Mouse (Mus musculus): ENCODE results near the gene Map9. TPM values are rescaled to one million over a fixed set of nuclear protein-coding genes. Genes with fewer than 3 reads are reported as not detected.

Gene Map9
- polyA plus RNA-seq, 1 experiment: 12.3 TPM

DNA sequence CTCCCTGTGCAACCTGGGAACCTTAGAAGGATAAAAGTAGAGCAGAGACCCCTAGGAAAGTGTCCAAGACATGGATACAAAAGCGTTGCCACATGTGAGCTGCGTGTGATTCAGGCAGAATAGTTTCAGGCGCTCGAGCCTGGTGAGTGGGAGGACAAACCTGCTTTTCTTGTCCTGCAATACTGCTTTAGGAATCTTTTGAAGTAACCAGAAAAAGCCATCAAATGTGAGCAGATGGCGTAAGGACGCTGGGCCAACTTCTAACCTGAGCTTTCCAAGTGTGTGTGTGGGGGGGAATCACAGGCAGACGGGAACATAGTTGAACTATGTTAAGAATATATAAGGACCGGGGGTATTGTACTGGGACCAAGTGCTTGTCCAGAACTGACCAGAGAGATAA lies 6.7 kb downstream of the Map9 start:
- Histone ChIP-seq H3K27ac (ENCODE audit: insufficient read depth, low read length) (no peak overlapping the region), H3K27me3 (ENCODE audit: control insufficient read depth, insufficient read depth, low read length, poor library complexity, severe bottlenecking) (no peaks in the 10 kb centered on the region), H3K9me3 (replicated peaks; ENCODE audit: control insufficient read depth, insufficient read depth, low read length, poor library complexity, severe bottlenecking) (no peaks in the 10 kb centered on the region), H3K9ac (ENCODE audit: low read depth, poor library complexity, severe bottlenecking) (no peak overlapping the region), H3K4me3 (ENCODE audit: low read depth, low read length) (no peak overlapping the region), H3K36me3 (ENCODE audit: control insufficient read depth, insufficient read depth, low read length, poor library complexity, severe bottlenecking) (peaks cover 2% of the 10 kb centered on the region), H3K4me1 (ENCODE audit: control insufficient read depth, insufficient read depth, low read length) (no peaks in the 10 kb centered on the region)
- no peak for TF ChIP-seq POLR2A (IDR thresholded peaks at IDR 0.05; ENCODE audit: insufficient read depth, low read length)

DNA sequence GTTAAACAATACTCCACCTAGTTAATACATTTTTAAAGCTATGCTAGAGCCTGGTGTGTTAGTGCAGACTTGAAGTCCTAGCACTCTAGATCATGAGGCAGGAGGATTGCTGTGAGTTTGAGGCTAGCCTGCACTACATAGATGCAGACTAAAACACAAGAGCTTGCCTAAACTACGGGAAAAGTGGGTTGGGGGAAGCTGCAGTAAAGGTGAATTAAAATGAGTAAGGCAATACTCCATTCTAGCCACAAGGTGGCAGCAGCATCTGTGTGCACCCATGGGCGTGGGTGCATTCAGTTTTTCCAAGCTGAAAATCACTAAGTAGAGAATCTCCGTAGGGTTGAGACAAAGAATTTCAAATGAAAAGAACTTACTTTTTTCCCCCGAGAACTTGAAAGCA lies 7.1 kb downstream of the Map9 start:
- no peaks in the 10 kb centered on the region for H3K27me3 ChIP-seq (ENCODE audit: control insufficient read depth, insufficient read depth, low read length, poor library complexity, severe bottlenecking)
- no peaks in the 10 kb centered on the region for H3K4me1 ChIP-seq (ENCODE audit: control insufficient read depth, insufficient read depth, low read length)
- peak; percentile 75 for TF ChIP-seq CTCF (IDR thresholded peaks at IDR 0.05; ENCODE audit: low read depth, low read length)
- no peak for TF ChIP-seq POLR2A (IDR thresholded peaks at IDR 0.05; ENCODE audit: insufficient read depth, low read length)
- H3K36me3 ChIP-seq (ENCODE audit: control insufficient read depth, insufficient read depth, low read length, poor library complexity, severe bottlenecking): peaks cover 2% of the 10 kb centered on the region; the same call in 1 of the 2 replicates
- no peak overlapping the region for H3K27ac ChIP-seq (ENCODE audit: insufficient read depth, low read length)
- no peak overlapping the region for H3K9ac ChIP-seq (ENCODE audit: low read depth, poor library complexity, severe bottlenecking)
- H3K4me3 ChIP-seq (ENCODE audit: low read depth, low read length): no peak overlapping the region
- no peaks in the 10 kb centered on the region for H3K9me3 ChIP-seq (replicated peaks; ENCODE audit: control insufficient read depth, insufficient read depth, low read length, poor library complexity, severe bottlenecking)

DNA sequence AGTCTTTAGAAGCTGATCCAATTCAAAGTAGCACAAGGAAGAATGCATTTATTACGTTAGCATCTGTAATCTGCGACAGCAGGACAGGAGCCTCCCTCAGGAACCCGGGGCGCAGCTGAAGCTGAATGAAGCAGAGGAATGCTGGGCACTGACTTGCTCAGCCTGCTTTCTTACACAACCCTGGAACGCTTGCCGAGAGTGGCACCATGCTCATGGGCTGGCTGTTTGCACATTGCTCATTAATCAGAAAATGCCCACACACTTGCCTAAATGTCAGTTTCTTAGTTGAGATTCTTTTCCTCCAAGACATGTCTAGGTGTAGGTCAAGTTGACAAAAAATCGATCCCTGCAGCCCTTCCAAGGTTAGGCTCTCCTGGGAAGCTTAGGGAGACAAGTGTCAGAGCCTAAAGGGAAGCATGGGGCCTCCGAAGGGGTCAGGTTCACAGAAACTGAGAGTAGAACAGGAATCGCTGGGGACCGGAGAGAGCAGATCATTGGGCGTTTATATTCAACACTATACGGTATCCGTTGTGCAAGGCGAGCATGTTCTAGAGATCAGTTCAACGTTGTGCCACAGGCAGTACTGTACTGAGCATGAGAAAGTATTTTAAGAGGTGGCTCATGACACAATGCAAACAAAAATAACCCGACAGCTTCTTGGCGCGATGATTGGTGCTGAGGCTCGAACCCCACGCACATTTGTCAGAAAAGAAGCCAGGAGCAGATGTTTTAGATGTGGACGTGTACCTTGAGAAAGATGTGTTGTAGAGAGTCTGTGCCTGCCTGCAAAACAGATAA lies 11.4 kb downstream of the Map9 start:
- Histone ChIP-seq H3K9me3 (replicated peaks; ENCODE audit: control insufficient read depth, insufficient read depth, low read length, poor library complexity, severe bottlenecking) (no peaks in the 10 kb centered on the region), H3K4me3 (ENCODE audit: low read depth, low read length) (no peak overlapping the region), H3K9ac (ENCODE audit: low read depth, poor library complexity, severe bottlenecking) (no peak overlapping the region), H3K36me3 (ENCODE audit: control insufficient read depth, insufficient read depth, low read length, poor library complexity, severe bottlenecking) (no peaks in the 10 kb centered on the region), H3K4me1 (ENCODE audit: control insufficient read depth, insufficient read depth, low read length) (no peaks in the 10 kb centered on the region), H3K27me3 (ENCODE audit: control insufficient read depth, insufficient read depth, low read length, poor library complexity, severe bottlenecking) (no peaks in the 10 kb centered on the region), H3K27ac (ENCODE audit: insufficient read depth, low read length) (no peak overlapping the region)
- no peak for TF ChIP-seq CTCF (IDR thresholded peaks at IDR 0.05; ENCODE audit: low read depth, low read length)
- TF ChIP-seq EP300 (IDR thresholded peaks at IDR 0.05; ENCODE audit: insufficient read depth, low read depth, low read length): no peak
- TF ChIP-seq POLR2A (IDR thresholded peaks at IDR 0.05; ENCODE audit: insufficient read depth, low read length): no peak

DNA sequence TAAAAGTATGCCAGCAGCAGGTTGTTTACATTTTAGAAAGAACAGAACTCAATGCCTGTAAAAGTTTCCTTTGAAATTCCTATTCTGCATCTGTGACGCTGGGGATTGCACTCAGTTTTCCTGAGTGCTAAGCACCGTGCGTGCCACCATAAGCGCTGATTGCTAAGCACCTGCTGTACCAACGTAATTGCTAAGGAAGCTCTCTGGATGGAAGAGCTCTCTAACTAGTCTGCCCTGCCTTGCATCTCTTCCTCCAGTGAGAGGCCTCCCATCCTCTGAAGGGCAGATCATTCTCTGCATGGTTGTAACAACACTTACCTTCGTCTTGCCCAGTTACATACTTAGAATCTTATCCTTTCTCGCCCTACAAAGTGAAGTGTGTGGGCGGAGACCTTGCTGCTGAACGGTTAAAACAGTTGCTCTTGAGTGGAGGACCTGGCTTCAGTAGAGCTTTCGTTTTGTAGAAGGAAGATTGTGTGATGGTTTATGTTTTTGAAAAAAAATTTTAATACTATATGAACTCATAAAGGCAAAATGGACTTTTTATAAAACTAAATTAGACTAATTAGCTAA lies 12.7 kb downstream of the Map9 start:
- TF ChIP-seq POLR2A (IDR thresholded peaks at IDR 0.05; ENCODE audit: insufficient read depth, low read length) (no peak), CTCF (IDR thresholded peaks at IDR 0.05; ENCODE audit: low read depth, low read length) (no peak), EP300 (IDR thresholded peaks at IDR 0.05; ENCODE audit: insufficient read depth, low read depth, low read length) (no peak)
- Histone ChIP-seq H3K36me3 (ENCODE audit: control insufficient read depth, insufficient read depth, low read length, poor library complexity, severe bottlenecking) (0 out of 2 replicates have a peak, but pooled peaks cover 2% of the 10 kb centered on the region), H3K9me3 (replicated peaks; ENCODE audit: control insufficient read depth, insufficient read depth, low read length, poor library complexity, severe bottlenecking) (no peaks in the 10 kb centered on the region), H3K4me1 (ENCODE audit: control insufficient read depth, insufficient read depth, low read length) (no peaks in the 10 kb centered on the region), H3K27me3 (ENCODE audit: control insufficient read depth, insufficient read depth, low read length, poor library complexity, severe bottlenecking) (no peaks in the 10 kb centered on the region), H3K9ac (ENCODE audit: low read depth, poor library complexity, severe bottlenecking) (no peak overlapping the region), H3K4me3 (ENCODE audit: low read depth, low read length) (no peak overlapping the region), H3K27ac (ENCODE audit: insufficient read depth, low read length) (no peak overlapping the region)

DNA sequence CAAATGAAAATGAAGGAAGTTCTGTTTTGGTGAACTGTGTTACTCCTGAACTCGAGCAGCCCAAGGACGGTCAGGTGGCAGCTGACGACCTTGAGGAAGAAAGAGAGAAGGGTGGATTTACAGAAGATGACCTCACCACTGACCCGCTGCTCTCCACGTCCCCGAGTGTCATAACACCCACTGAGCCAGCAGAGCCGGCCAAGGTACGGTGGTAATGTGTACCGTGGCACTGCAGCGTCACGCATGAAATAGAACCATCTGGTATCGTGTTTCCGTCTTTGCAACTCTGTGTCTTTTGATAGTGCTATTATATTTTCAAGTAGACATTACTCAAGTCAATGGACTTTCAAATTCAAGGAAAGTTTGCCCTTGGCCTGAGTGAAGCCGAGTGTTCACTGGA lies 19.1 kb downstream of the Map9 start:
- Histone ChIP-seq H3K4me3 (ENCODE audit: low read depth, low read length) (no peak overlapping the region), H3K27me3 (ENCODE audit: control insufficient read depth, insufficient read depth, low read length, poor library complexity, severe bottlenecking) (no peaks in the 10 kb centered on the region), H3K36me3 (ENCODE audit: control insufficient read depth, insufficient read depth, low read length, poor library complexity, severe bottlenecking) (peaks cover 4% of the 10 kb centered on the region; the same call in 1 of the 2 replicates), H3K27ac (ENCODE audit: insufficient read depth, low read length) (no peak overlapping the region), H3K9ac (ENCODE audit: low read depth, poor library complexity, severe bottlenecking) (no peak overlapping the region), H3K9me3 (replicated peaks; ENCODE audit: control insufficient read depth, insufficient read depth, low read length, poor library complexity, severe bottlenecking) (no peaks in the 10 kb centered on the region), H3K4me1 (ENCODE audit: control insufficient read depth, insufficient read depth, low read length) (no peaks in the 10 kb centered on the region)
- TF ChIP-seq EP300 (IDR thresholded peaks at IDR 0.05; ENCODE audit: insufficient read depth, low read depth, low read length) (no peak), CTCF (IDR thresholded peaks at IDR 0.05; ENCODE audit: low read depth, low read length) (no peak), POLR2A (IDR thresholded peaks at IDR 0.05; ENCODE audit: insufficient read depth, low read length) (no peak)

DNA sequence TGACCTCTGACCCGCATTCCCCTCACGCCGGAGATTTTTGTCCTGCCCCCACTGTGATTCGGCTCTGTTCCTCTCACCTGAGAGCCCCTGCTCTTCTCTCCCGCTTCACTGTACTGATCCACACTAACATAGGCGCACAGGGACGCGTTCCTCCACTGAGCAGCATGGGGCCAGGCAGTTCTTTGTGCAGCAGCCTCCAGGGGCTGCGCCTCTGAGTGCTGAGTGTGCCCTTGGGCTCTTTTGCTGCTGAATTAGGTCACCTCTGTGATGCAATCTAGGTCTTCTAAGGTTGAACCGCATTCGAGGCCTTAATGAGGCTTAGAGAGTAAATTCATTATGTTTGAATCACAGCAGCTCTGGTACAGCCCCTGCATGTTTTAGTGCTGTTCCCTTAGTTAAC lies 24.5 kb downstream of the Map9 start:
- no peaks in the 10 kb centered on the region for H3K27me3 ChIP-seq (ENCODE audit: control insufficient read depth, insufficient read depth, low read length, poor library complexity, severe bottlenecking)
- no peak overlapping the region for H3K9ac ChIP-seq (ENCODE audit: low read depth, poor library complexity, severe bottlenecking)
- no peak overlapping the region for H3K4me3 ChIP-seq (ENCODE audit: low read depth, low read length)
- H3K27ac ChIP-seq (ENCODE audit: insufficient read depth, low read length): peak overlapping the region; percentile 56; the same call in 1 of the 2 replicates
- no peak for TF ChIP-seq POLR2A (IDR thresholded peaks at IDR 0.05; ENCODE audit: insufficient read depth, low read length)
- TF ChIP-seq EP300 (IDR thresholded peaks at IDR 0.05; ENCODE audit: insufficient read depth, low read depth, low read length): peak; percentile 80
- no peak for TF ChIP-seq CTCF (IDR thresholded peaks at IDR 0.05; ENCODE audit: low read depth, low read length)
- peaks cover 5% of the 10 kb centered on the region; the same call in 1 of the 2 replicates for H3K9me3 ChIP-seq (replicated peaks; ENCODE audit: control insufficient read depth, insufficient read depth, low read length, poor library complexity, severe bottlenecking)
- peaks cover 4% of the 10 kb centered on the region; the same call in 1 of the 2 replicates for H3K36me3 ChIP-seq (ENCODE audit: control insufficient read depth, insufficient read depth, low read length, poor library complexity, severe bottlenecking)
- peaks cover 2% of the 10 kb centered on the region for H3K4me1 ChIP-seq (ENCODE audit: control insufficient read depth, insufficient read depth, low read length)

Data from ES-Bruce4 (cell line).